Mouse (Mus musculus) midbrain, embryonic 12.5 days (tissue): ENCODE measurements at regions not wholly inside any gene's neighbourhood (a gene's known extent, or its start where the extent isn't known, plus 50 kb on each side); places are given as distances from the start of the nearest gene placed in this dataset.

ENCODE experiments used
- ATAC-seq: fragments of 200-750 bp; cut with Nextera tagmentation; 2 replicates; pipeline ENCODE4 v1.8.0; 2017; ENCODE audit warnings: low read depth, moderate TSS enrichment, moderate library complexity; ENCODE audit not compliant: low FRiP score
- H3K27ac ChIP-seq: fragments of 300-500 bp; sonication (generic); replicated peaks from 2 replicates; pipeline ENCODE4 v1.5.1; 2016; ENCODE audit warnings: mild to moderate bottlenecking
- H3K27me3 ChIP-seq: fragments of 300-500 bp; sonication (generic); 2 replicates; pipeline ENCODE4 v1.6.1; 2016; ENCODE audit warnings: mild to moderate bottlenecking
- H3K36me3 ChIP-seq: fragments of 300-500 bp; sonication (generic); 2 replicates; pipeline ENCODE4 v1.6.1; 2016
- H3K4me1 ChIP-seq: fragments of 300-500 bp; sonication (generic); 2 replicates; pipeline ENCODE4 v1.6.1; 2016
- H3K4me2 ChIP-seq: fragments of 300-500 bp; sonication (generic); replicated peaks from 2 replicates; pipeline ENCODE4 v1.6.1; 2016; ENCODE audit warnings: mild to moderate bottlenecking, moderate library complexity
- H3K4me3 ChIP-seq: fragments of 300-500 bp; sonication (generic); 2 replicates; pipeline ENCODE4 v1.5.1; 2016; ENCODE audit warnings: mild to moderate bottlenecking
- H3K9ac ChIP-seq: fragments of 300-500 bp; sonication (generic); replicated peaks from 2 replicates; pipeline ENCODE4 v1.6.1; 2016; ENCODE audit warnings: mild to moderate bottlenecking, moderate library complexity
- H3K9me3 ChIP-seq: fragments of 300-500 bp; sonication (generic); 2 replicates; pipeline ENCODE4 v1.6.1; 2016; ENCODE audit warnings: mild to moderate bottlenecking
- WGBS: fragments of 180-500 bp; shearing (Covaris S2); methylation state at CpG from one replicate; pipeline ENCODE4 v1.1.7; 2016; 5-methylcytosine and 5-hydroxymethylcytosine counted together

- WGBS, result 53% methylated on average over 2 of the region's 2 CpGs
- no peaks in the 10 kb centered on the region for H3K9me3 ChIP-seq
- no peak for ATAC-seq
Measured at GRCm38 (mm10) chr5:43439191-43439590, 76.1 kb upstream of the C1qtnf7 start.

GRCm38 (mm10) chr5:43441306-43441705 is 74.0 kb upstream of the C1qtnf7 start:
- Histone ChIP-seq H3K4me3 (no peak overlapping the region), H3K27me3 (no peaks in the 10 kb centered on the region), H3K9ac (no peak overlapping the region), H3K36me3 (no peaks in the 10 kb centered on the region), H3K9me3 (no peaks in the 10 kb centered on the region), H3K4me1 (no peaks in the 10 kb centered on the region), H3K4me2 (no peak overlapping the region), H3K27ac (no peak overlapping the region)
- ATAC-seq, result no peak
- 83% methylated on average over 3 of the region's 3 CpGs for WGBS

More at GRCm38 (mm10) chr5:43439191-43439590, 76.1 kb upstream of the C1qtnf7 start:
- H3K4me2 ChIP-seq, result no peak overlapping the region
- no peak overlapping the region for H3K4me3 ChIP-seq
- no peak overlapping the region for H3K9ac ChIP-seq
- H3K27ac ChIP-seq, result no peak overlapping the region
- no peaks in the 10 kb centered on the region for H3K27me3 ChIP-seq
- H3K36me3 ChIP-seq, result no peaks in the 10 kb centered on the region
- H3K4me1 ChIP-seq, result no peaks in the 10 kb centered on the region

GRCm38 (mm10) chr5:43444582-43445214 is 70.6 kb upstream of the C1qtnf7 start:
- Histone ChIP-seq H3K4me2 (no peak overlapping the region), H3K27ac (no peak overlapping the region), H3K4me3 (no peak overlapping the region), H3K9ac (no peak overlapping the region), H3K9me3 (peaks cover 10% of the 10 kb centered on the region; the same call in 1 of the 2 replicates), H3K27me3 (no peaks in the 10 kb centered on the region), H3K4me1 (no peaks in the 10 kb centered on the region), H3K36me3 (no peaks in the 10 kb centered on the region)
- no peak for ATAC-seq
- WGBS, result 73% methylated on average over 3 of the region's 3 CpGs

GRCm38 (mm10) chr5:43445620-43446019 is 69.7 kb upstream of the C1qtnf7 start:
- Histone ChIP-seq H3K4me3 (no peak overlapping the region), H3K27ac (no peak overlapping the region), H3K4me2 (no peak overlapping the region), H3K4me1 (no peaks in the 10 kb centered on the region), H3K27me3 (no peaks in the 10 kb centered on the region), H3K36me3 (no peaks in the 10 kb centered on the region), H3K9ac (no peak overlapping the region), H3K9me3 (peaks cover 10% of the 10 kb centered on the region; the same call in 1 of the 2 replicates)
- no peak for ATAC-seq

GRCm38 (mm10) chr5:43446295-43446694 is 69.0 kb upstream of the C1qtnf7 start:
- ATAC-seq, result no peak
- no peaks in the 10 kb centered on the region for H3K36me3 ChIP-seq

GRCm38 (mm10) chr5:43456018-43456417 is 59.3 kb upstream of the C1qtnf7 start:
- Histone ChIP-seq H3K9ac (no peak overlapping the region), H3K4me1 (no peaks in the 10 kb centered on the region), H3K27ac (no peak overlapping the region), H3K27me3 (no peaks in the 10 kb centered on the region), H3K36me3 (no peaks in the 10 kb centered on the region), H3K4me2 (no peak overlapping the region), H3K4me3 (no peak overlapping the region), H3K9me3 (no peaks in the 10 kb centered on the region)
- ATAC-seq, result no peak
- 89% methylated on average over 3 of the region's 3 CpGs for WGBS

More at GRCm38 (mm10) chr5:43446295-43446694, 69.0 kb upstream of the C1qtnf7 start:
- Histone ChIP-seq H3K4me2 (no peak overlapping the region), H3K27ac (no peak overlapping the region), H3K27me3 (no peaks in the 10 kb centered on the region), H3K4me3 (no peak overlapping the region), H3K9ac (no peak overlapping the region), H3K4me1 (no peaks in the 10 kb centered on the region), H3K9me3 (peaks cover 10% of the 10 kb centered on the region; the same call in 1 of the 2 replicates)

- H3K4me3 ChIP-seq, result no peak overlapping the region
- WGBS, result 88% methylated on average over 7 of the region's 7 CpGs
- no peak overlapping the region for H3K9ac ChIP-seq
Measured at GRCm38 (mm10) chr5:43457725-43458124, 57.6 kb upstream of the C1qtnf7 start.

GRCm38 (mm10) chr5:43461987-43462715 is 53.2 kb upstream of the C1qtnf7 start:
- H3K4me1 ChIP-seq, result no peaks in the 10 kb centered on the region
- H3K9me3 ChIP-seq, result no peaks in the 10 kb centered on the region
- H3K27me3 ChIP-seq, result no peaks in the 10 kb centered on the region
- no peaks in the 10 kb centered on the region for H3K36me3 ChIP-seq
- no peak overlapping the region for H3K27ac ChIP-seq
- H3K4me3 ChIP-seq, result no peak overlapping the region
- ATAC-seq, result no peak
- H3K4me2 ChIP-seq, result no peak overlapping the region
- WGBS, result 93% methylated on average over 1 of the region's 1 CpGs
- no peak overlapping the region for H3K9ac ChIP-seq

More at GRCm38 (mm10) chr5:43457725-43458124, 57.6 kb upstream of the C1qtnf7 start:
- Histone ChIP-seq H3K27ac (no peak overlapping the region), H3K9me3 (no peaks in the 10 kb centered on the region), H3K4me2 (no peak overlapping the region), H3K36me3 (no peaks in the 10 kb centered on the region), H3K4me1 (no peaks in the 10 kb centered on the region), H3K27me3 (no peaks in the 10 kb centered on the region)
- ATAC-seq, result no peak
